ENCODE assay signal across 11 mouse cellular contexts in genomic region chr5:119839616-119840368, GRCm38 (mm10). TPM values are rescaled to one million over a fixed set of nuclear protein-coding genes. Genes with fewer than 3 reads are reported as not detected.
DNase-seq lines count a peak whose midpoint lies in the region; ATAC-seq lines count a peak whose summit lies in the region.
"Had no signal": no experiment of that assay in that cellular context is flagged by ENCODE, and none has a peak within 500 bp of the region (broad histone marks: within the 10 kb centered on the region; RNA-seq: fewer than 3 reads in every experiment).

No protein-coding gene starts in this region.

- no peak for ATAC-seq in neural tube, embryonic 15.5 days (ENCODE audit: low FRiP score)
- no peak for ATAC-seq in heart, embryonic 12.5 days (ENCODE audit: insufficient number of reproducible peaks, low FRiP score)
- ATAC-seq: Patski had no signal

- 1% methylated on average over 34 of the region's 34 CpGs for WGBS in neural tube, embryonic 15.5 days
- WGBS in heart, embryonic 12.5 days: 3% methylated on average over 34 of the region's 34 CpGs

- H3K9me3 ChIP-seq in neural tube, embryonic 15.5 days (replicated peaks): no peaks in the 10 kb centered on the region
- no peaks in the 10 kb centered on the region for H3K9me3 ChIP-seq in heart, embryonic 12.5 days (replicated peaks)

- no peak overlapping the region for H3K4me2 ChIP-seq in neural tube, embryonic 15.5 days
- H3K4me2 ChIP-seq in heart, embryonic 12.5 days: peak overlapping the region; percentile 77

- H3K27ac ChIP-seq in neural tube, embryonic 15.5 days (replicated peaks): no peak overlapping the region
- H3K27ac ChIP-seq in heart, embryonic 12.5 days (ENCODE audit: poor library complexity, severe bottlenecking): peak overlapping the region; percentile 83
- H3K27ac ChIP-seq: gastrocnemius, adult 2 months had no signal

- H3K36me3 ChIP-seq in neural tube, embryonic 15.5 days: no peaks in the 10 kb centered on the region
- H3K36me3 ChIP-seq in heart, embryonic 12.5 days: peaks cover 20% of the 10 kb centered on the region; the same call in 1 of the 2 replicates

- peaks cover 2% of the 10 kb centered on the region; the same call in 1 of the 2 replicates for H3K4me1 ChIP-seq in neural tube, embryonic 15.5 days
- H3K4me1 ChIP-seq in heart, embryonic 12.5 days (replicated peaks): peaks cover 58% of the 10 kb centered on the region

- H3K4me3 ChIP-seq in neural tube, embryonic 15.5 days (replicated peaks): no peak overlapping the region
- H3K4me3 ChIP-seq in heart, embryonic 12.5 days: peak overlapping the region; percentile 67
- H3K4me3 ChIP-seq: gastrocnemius, adult 2 months had no signal

- DNase-seq in heart, adult 11 months: peak; percentile 89
- DNase-seq in heart, postnatal 14 days: no peak
- DNase-seq in neural tube, embryonic 10.5 days (ENCODE audit: extremely low spot score, low spot score): peak; percentile 61
- peak; percentile 54 for DNase-seq in lung, postnatal 10 days
- no peak for DNase-seq in right cerebral cortex, postnatal 10 days (ENCODE audit: low spot score in 2 of 2)
- DNase-seq in urinary bladder, adult 18-20 months (ENCODE audit: low spot score in 2 of 2): no peak
- DNase-seq: gastrocnemius, adult 2 months had no signal

- H3K27me3 ChIP-seq in neural tube, embryonic 15.5 days (replicated peaks): peaks cover 97% of the 10 kb centered on the region
- H3K27me3 ChIP-seq in heart, embryonic 12.5 days (replicated peaks): peaks cover 14% of the 10 kb centered on the region; the same call in 1 of the 2 replicates

- H3K9ac ChIP-seq in neural tube, embryonic 15.5 days (replicated peaks): no peak overlapping the region
- H3K9ac ChIP-seq in heart, embryonic 12.5 days: peak overlapping the region; percentile 84

- intact Hi-C loops in heart, postnatal 14 days (cut with DNase I): loop anchor here (5.0 kb wide), 1 partner anchor 37 kb away; no protein-coding TSS in a partner anchor

RNA-seq across cellular contexts. Expression of gene Tbx5, which starts 7.3 kb away (rescaled TPM):
- total RNA-seq in heart, postnatal 14 days (2021): 10 to 100 TPM; 18.9 to 36.8 TPM
- polyA plus RNA-seq in neural tube, embryonic 15.5 days (2015; fragmentation: Nextera tagmentation; extraction: Ambion mirVana): 0.10 and 0.19 TPM in 2 replicates
- polyA plus RNA-seq in heart, embryonic 12.5 days (2016; fragmentation: Nextera tagmentation; extraction: Ambion mirVana): 42.6 and 45.6 TPM in 2 replicates
- total RNA-seq: liver, adult 2 months had no signal
- polyA plus RNA-seq: liver, adult 2 months; Patski had no signal

Comparison
In these comparisons a context has a peak if more than half of its experiments do, and no peak if none do; other contexts are left out.
1. DNase-seq: peak in heart, adult 11 months (single experiment), neural tube, embryonic 10.5 days (single experiment) and lung, postnatal 10 days (single experiment); none in heart, postnatal 14 days (0 of 2), right cerebral cortex, postnatal 10 days (0 of 2) and urinary bladder, adult 18-20 months (0 of 2).
2. RNA of gene Tbx5, which starts 7.3 kb away (polyA plus RNA-seq): 42.6 to 45.6 TPM in heart, embryonic 12.5 days; 0.10 to 0.19 TPM in neural tube, embryonic 15.5 days; every median in the first group is over 10 times any median in the second.